Mouse (Mus musculus) ovary, adult 18-20 months (tissue): ENCODE measurements around the gene Entpd8.
A peak's percentile ranks its signal among the peaks of the same experiment; 100 is the strongest.

Source experiments
- DNase-seq: peaks from one replicate; pipeline ENCODE4 v3.0.0; 2022; ENCODE audit warnings: low spot score, mixed read lengths

Entpd8 gene

GRCm38 (mm10) chr2:25080076-25080475 is at the start of gene Entpd8:
Entpd8 (plus strand) TSS chr2:25080304.
- DNase-seq: no peak

- DNase-seq: no peak
These were observed 45.1 kb upstream of the Entpd8 start for GRCm38 (mm10) chr2:25034994-25035393.

- no peak for DNase-seq
These were observed 40.0 kb upstream of the Entpd8 start for GRCm38 (mm10) chr2:25040089-25040488.

- no peak for DNase-seq
These were observed 29.2 kb upstream of the Entpd8 start for GRCm38 (mm10) chr2:25050921-25051320.

- no peak for DNase-seq
These were observed 28.7 kb upstream of the Entpd8 start for GRCm38 (mm10) chr2:25051450-25051849.

- DNase-seq: no peak
These were observed 27.0 kb upstream of the Entpd8 start for GRCm38 (mm10) chr2:25053101-25053500.

GRCm38 (mm10) chr2:25054221-25055067 is 25.7 kb upstream of the Entpd8 start, which contains the start of gene Nsmf:
Nsmf (plus strand) TSS chr2:25054355.
- DNase-seq: peak; percentile 70

GRCm38 (mm10) chr2:25055068-25055405 is 25.1 kb upstream of the Entpd8 start:
- no peak for DNase-seq

GRCm38 (mm10) chr2:25055409-25056155 is 24.5 kb upstream of the Entpd8 start:
- DNase-seq: no peak

GRCm38 (mm10) chr2:25058926-25059325 is 21.2 kb upstream of the Entpd8 start:
- DNase-seq: no peak

GRCm38 (mm10) chr2:25063523-25063922 is 16.6 kb upstream of the Entpd8 start:
- no peak for DNase-seq

GRCm38 (mm10) chr2:25064285-25064684 is 15.8 kb upstream of the Entpd8 start:
- no peak for DNase-seq

- no peak for DNase-seq
These were observed 14.6 kb upstream of the Entpd8 start for GRCm38 (mm10) chr2:25065537-25065936.

GRCm38 (mm10) chr2:25066552-25066951 is 13.6 kb upstream of the Entpd8 start:
- DNase-seq: no peak

- DNase-seq: no peak
These were observed 10.6 kb upstream of the Entpd8 start for GRCm38 (mm10) chr2:25069537-25069936.

GRCm38 (mm10) chr2:25072398-25072797 is 7.7 kb upstream of the Entpd8 start:
- DNase-seq: no peak

GRCm38 (mm10) chr2:25075506-25075905 is 4.6 kb upstream of the Entpd8 start:
- DNase-seq: no peak

GRCm38 (mm10) chr2:25078967-25079366 is 1.1 kb upstream of the Entpd8 start:
- no peak for DNase-seq

GRCm38 (mm10) chr2:25083697-25084096 is 3.6 kb downstream of the Entpd8 start:
- DNase-seq: no peak

- DNase-seq: no peak
These were observed 5.5 kb downstream of the Entpd8 start for GRCm38 (mm10) chr2:25085571-25085970.

- no peak for DNase-seq
These were observed 7.7 kb downstream of the Entpd8 start for GRCm38 (mm10) chr2:25087842-25088241.

- no peak for DNase-seq
These were observed 8.5 kb downstream of the Entpd8 start for GRCm38 (mm10) chr2:25088636-25089035.

GRCm38 (mm10) chr2:25094785-25095108 is 14.6 kb downstream of the Entpd8 start:
- DNase-seq: no peak
